Mouse (Mus musculus) cerebellum, adult 2 months (tissue): ENCODE measurements at regions not wholly inside any gene's neighbourhood (a gene's known extent, or its start where the extent isn't known, plus 50 kb on each side); places are given as distances from the start of the nearest gene placed in this dataset.

Experiments used
- CTCF ChIP-seq: fragments of 200-500 bp; IDR thresholded peaks from 2 replicates; pipeline ENCODE4 v1.5.1; 2011; ENCODE audit warnings: low read depth, mild to moderate bottlenecking, control low read depth, low read length, moderate library complexity, borderline replicate concordance; ENCODE audit not compliant: insufficient read depth
- POLR2A ChIP-seq: fragments of 200-500 bp; IDR thresholded peaks from 2 replicates; pipeline ENCODE4 v1.6.1; 2011; ENCODE audit warnings: low read length, control low read depth, borderline replicate concordance; ENCODE audit not compliant: insufficient read depth

DNA sequence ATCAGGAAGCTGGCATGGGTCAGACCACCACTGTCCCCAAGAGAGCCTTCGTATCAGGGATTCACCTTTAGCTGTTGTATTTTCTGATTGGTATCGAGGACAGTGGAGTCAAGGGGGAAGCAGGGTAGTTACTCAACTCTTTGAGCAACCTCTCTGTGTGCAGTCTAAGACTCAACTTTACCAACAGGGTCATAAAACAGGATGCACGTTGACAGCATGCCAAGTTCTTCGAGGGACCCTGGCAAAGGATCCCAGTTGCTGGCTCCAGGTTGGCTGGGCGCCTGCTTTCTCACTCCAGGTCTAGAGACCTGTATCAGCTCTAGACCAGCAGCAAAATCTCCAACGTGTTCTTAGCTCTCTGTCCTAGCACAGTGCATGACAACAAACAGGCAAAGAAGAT is 163.9 kb upstream of the Ado start:
- TF ChIP-seq CTCF: no peak
- no peak for TF ChIP-seq POLR2A
